Mouse (Mus musculus): ENCODE data around the gene Foxn3.

Gene Foxn3

GRCm38 (mm10) chr12:99260171-99260570, 303.2 kb downstream of the Foxn3 start:
- ChIA-PET POLR2A (interaction anchor here in 1 of 4 experiments (0.6 kb wide), 1 partner anchor 31 kb away, joined by 3 read pairs; no protein-coding TSS in a partner anchor), CTCF (no interaction called here)

- ChIA-PET POLR2A (no interaction called here), CTCF (no interaction called here)
Measured at GRCm38 (mm10) chr12:99257570-99257969, 305.8 kb downstream of the Foxn3 start.

DNA sequence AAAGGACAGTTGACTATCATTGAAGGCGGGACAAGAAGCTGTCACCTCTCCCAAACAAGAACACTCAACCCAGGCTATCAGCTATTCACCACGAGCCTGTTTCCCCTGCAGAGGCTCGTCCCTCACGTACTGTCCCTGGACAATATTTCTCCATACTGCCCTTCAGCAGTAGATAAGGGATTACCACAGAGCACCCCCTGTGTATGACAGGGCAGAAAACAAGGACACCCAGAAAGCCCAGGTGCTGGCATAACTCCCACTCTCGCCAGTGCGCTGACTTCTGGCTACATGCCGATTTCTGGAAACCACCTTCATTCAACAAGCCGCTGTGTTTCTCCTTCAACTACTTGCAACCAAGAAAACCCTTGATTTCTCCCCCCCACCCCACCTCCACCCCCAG, 306.4 kb downstream of the Foxn3 start:
- ChIA-PET CTCF (interaction anchor here in 1 of 4 experiments (0.6 kb wide), 1 partner anchor 127 kb away, joined by 4 read pairs; no protein-coding TSS in a partner anchor), POLR2A (interaction anchor here in 1 of 4 experiments (0.5 kb wide), 1 partner anchor 211 kb away, joined by 3 read pairs; no protein-coding TSS in a partner anchor)

- CTCF ChIA-PET, result interaction anchor here in 1 of 4 experiments (0.6 kb wide), 1 partner anchor 127 kb away, joined by 4 read pairs; no protein-coding TSS in a partner anchor
- POLR2A ChIA-PET, result interaction anchor here in 1 of 4 experiments (0.5 kb wide), 1 partner anchor 211 kb away, joined by 3 read pairs; no protein-coding TSS in a partner anchor
Measured at GRCm38 (mm10) chr12:99256463-99256862, 306.9 kb downstream of the Foxn3 start.

DNA sequence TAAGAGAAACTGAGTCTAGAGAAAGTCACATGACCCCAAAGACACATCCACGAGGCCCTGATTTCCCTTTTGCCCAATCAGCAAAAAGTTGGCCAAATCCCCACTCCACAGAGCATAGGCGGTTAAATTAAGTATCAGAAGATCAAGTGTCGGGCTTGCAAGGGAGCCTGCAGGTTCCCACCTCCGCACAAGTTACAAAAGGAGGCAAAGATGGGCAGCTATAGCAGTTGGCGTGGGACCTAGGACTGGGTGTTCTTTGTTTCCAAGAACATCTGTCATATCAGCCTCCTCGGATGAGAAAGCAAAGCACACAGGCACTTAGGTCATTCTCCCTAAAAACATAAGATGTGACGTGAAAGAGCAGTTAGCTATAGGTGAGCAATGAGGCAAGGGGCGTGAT, 308.9 kb downstream of the Foxn3 start:
- ChIA-PET CTCF (no interaction called here), POLR2A (no interaction called here)

DNA sequence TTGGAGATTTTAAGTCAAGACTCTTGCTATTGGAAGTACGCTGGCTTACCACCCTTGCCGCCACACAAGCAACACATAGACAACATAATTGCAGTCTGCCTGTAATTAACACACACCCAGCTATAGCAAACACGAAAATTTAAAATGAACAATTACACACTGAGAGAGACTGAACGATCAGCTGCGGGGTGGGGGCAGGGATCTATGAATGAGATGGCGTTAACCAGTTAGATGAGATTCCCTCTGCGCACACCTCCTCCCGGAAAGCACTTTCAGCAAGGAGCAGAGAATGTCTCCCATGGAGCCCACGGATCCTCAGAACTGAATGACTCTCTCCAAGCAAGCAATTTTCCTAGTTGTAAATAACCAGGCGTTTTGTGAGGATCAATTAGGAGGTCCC, 309.8 kb downstream of the Foxn3 start:
- ChIA-PET CTCF (no interaction called here), POLR2A (interaction anchor here in 1 of 4 experiments (0.6 kb wide), 1 partner anchor 22 kb away, joined by 3 read pairs; no protein-coding TSS in a partner anchor)

DNA sequence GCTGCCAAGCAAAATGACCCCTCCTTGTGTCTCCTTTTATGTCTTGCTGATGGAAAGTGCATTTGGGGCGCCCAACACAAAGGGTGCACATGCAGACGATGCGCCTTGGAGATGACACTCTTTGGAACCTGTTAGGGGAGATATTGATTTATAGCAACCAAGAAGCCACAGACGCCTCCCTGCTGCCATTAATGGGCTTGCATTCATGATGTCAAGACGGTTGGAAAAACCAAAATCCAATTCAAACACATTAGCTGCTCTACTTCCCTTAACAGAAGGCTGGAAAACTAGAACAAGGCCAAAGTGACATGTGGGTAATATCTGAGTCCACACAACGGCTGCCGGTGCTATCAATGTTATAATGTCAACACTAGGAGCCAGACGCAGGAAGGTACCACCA, 314.8 kb downstream of the Foxn3 start:
- ChIA-PET POLR2A (interaction anchor here in 1 of 4 experiments (0.6 to 1.2 kb wide), 2 partner anchors 9 to 685 kb away, joined by 3 to 4 read pairs; no protein-coding TSS in a partner anchor), CTCF (no interaction called here)

DNA sequence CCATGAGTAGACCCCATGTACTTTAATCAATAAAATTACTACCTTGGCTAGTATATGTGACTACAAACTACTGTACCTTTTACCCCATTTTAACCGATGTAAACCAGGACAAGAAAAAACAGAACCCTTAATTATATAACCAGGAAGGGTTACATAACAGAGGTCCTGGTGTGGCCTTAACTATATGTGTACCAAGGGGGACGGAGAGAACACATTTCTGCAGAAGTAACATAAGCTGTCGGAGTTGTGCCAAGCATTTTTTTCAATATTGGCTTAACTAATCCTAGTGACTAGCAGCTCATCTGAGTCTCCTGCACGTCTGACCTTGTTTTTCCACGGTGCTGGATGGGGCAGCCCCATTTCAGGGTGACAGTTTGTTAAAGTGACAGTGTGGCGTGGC, 315.4 kb downstream of the Foxn3 start:
- CTCF ChIA-PET, result no interaction called here
- POLR2A ChIA-PET, result interaction anchor here in 2 of 4 experiments (0.6 to 0.8 kb wide), 3 partner anchors 31 to 686 kb away, joined by 3 to 4 read pairs (median 3); no protein-coding TSS in a partner anchor

GRCm38 (mm10) chr12:99246984-99247746, 316.2 kb downstream of the Foxn3 start:
- CTCF ChIA-PET, result no interaction called here
- POLR2A ChIA-PET, result interaction anchor here in 2 of 4 experiments (0.6 to 0.8 kb wide), 2 partner anchors 31 to 150 kb away, joined by 3 to 4 read pairs; no protein-coding TSS in a partner anchor

DNA sequence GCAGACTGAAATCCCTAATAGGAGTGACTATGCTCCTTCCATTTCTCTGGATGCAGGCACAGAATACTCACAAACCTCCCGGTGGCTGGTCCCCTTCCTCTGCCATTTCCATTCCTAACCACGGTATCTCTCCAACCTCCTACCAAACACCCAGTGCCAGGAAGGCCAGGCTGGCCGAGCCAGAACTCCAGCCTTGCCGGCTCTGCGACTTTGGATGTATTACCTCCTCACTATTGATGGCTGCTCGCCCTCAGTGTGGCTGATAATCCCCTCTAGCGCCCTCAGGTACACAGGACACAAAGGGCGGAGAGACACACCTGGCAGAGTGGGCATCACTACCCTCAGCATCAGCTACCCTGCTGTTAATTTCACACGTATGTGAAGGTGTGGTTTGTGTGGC, 318.7 kb downstream of the Foxn3 start:
- ChIA-PET POLR2A (interaction anchor here in 2 of 4 experiments (0.6 to 0.9 kb wide), 3 partner anchors 15 to 532 kb away, joined by 3 to 11 read pairs (median 3); no protein-coding TSS in a partner anchor), CTCF (interaction anchor here in 1 of 4 experiments (0.6 kb wide), 1 partner anchor 170 kb away, joined by 3 read pairs; no protein-coding TSS in a partner anchor)

- POLR2A ChIA-PET, result interaction anchor here in 2 of 4 experiments (0.6 to 0.9 kb wide), 3 partner anchors 15 to 103 kb away, joined by 3 to 11 read pairs (median 10); no protein-coding TSS in a partner anchor
- CTCF ChIA-PET, result no interaction called here
Measured at GRCm38 (mm10) chr12:99244264-99244663, 319.1 kb downstream of the Foxn3 start.

- ChIA-PET CTCF (no interaction called here), POLR2A (no interaction called here)
Measured at GRCm38 (mm10) chr12:99243316-99243715, 320.1 kb downstream of the Foxn3 start.

DNA sequence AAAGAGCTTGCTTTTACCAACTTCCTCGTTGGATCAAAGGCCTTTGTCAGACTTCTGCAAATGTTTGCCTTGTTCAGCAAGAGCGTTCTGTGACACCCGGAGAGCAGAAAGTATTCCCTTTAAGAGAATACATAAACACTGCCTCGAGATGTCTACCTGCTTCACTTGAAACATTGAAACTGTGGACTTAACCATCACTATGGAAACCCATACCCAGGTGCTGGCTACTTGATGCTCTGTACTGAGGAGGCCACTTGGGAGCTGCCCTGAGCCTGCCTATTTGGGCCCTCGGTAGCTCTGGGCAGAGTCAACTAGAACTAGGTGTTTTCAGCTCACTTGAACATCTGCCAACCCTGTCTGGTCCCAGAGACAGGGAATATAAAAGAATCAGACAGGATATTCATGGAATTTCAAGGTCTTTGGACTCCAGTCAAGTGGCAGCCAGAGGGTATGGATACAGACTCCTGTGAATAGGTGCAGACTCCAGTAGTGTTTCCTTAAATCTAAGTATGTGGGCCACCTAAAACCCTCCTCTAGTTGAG, 323.1 kb downstream of the Foxn3 start:
- CTCF ChIA-PET, result no interaction called here
- POLR2A ChIA-PET, result interaction anchor here in 1 of 4 experiments (1.2 kb wide), 1 partner anchor 9 kb away, joined by 4 read pairs; no protein-coding TSS in a partner anchor

DNA sequence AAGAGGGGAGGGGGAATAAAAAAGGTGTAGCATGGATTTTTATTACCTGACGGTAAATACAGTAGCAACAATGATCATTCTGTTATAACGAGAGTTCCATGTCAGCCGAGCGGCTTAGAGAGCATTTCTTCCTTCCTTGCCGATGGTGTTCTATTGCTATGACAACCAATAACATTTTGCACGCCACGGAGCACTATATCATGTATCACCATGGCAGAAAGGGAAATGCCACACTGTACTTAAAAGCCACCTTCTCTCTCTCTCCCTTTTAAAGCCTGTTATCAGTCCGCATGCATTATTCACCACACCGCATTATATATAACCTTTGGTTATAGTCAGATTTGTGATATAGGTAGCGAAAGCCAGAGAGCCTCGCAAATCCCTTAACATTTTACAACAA, 323.6 kb downstream of the Foxn3 start:
- POLR2A ChIA-PET, result interaction anchor here in 1 of 4 experiments (1.2 kb wide), 1 partner anchor 10 kb away, joined by 4 read pairs; no protein-coding TSS in a partner anchor
- CTCF ChIA-PET, result no interaction called here

- ChIA-PET CTCF (no interaction called here), POLR2A (interaction anchor here in 1 of 4 experiments (0.6 to 1.7 kb wide), 3 partner anchors 8 to 461 kb away, joined by 3 to 7 read pairs (median 3); no protein-coding TSS in a partner anchor)
Measured at GRCm38 (mm10) chr12:99237497-99237896, 325.9 kb downstream of the Foxn3 start.

DNA sequence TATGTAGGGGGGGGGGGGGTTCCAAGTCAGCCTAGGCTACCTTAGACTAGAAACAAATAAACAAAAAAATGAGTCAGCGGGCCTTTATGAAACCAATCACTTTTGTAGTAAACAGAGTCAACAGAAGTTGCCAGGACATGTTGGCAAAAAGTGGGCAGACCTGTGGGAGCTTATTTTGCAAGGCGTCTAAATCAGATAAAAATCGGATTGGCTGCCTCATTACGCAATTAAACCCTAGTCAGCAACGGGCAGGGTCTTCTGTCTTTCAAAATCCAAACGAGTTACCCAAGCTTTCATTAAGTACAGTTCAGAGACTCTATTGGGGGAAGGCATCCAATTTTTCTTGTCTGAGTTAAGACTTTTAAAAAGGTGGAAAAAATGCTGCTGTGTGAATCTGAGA, 329.0 kb downstream of the Foxn3 start:
- CTCF ChIA-PET, result interaction anchor here in 1 of 4 experiments (0.5 kb wide), 1 partner anchor 51 kb away, joined by 6 read pairs; no protein-coding TSS in a partner anchor

DNA sequence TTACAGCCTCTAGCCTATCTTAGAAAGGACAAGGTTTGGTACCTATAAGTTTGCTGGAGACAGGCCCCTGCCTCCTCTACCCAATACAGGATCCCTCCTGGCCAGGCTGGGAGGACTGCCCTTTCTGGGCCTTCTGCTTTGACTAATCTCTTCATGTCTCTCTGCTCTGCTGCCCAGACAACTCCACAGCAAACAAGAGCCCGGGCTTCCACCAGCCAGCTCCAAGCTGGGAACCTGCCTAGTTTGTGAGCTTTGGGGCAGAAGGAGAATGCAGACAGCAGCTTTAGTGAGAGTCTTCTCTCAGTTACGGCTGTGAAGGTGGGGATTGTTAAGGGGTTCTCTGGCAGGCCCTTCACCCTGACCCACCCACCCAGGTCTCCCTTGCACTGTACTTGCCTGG, 330.0 kb downstream of the Foxn3 start:
- CTCF ChIA-PET, result no interaction called here
- POLR2A ChIA-PET, result interaction anchor here in 1 of 4 experiments (1.5 kb wide), 1 partner anchor 18 kb away, joined by 3 read pairs; no protein-coding TSS in a partner anchor

More for the DNA sequence above, 329.0 kb downstream of the Foxn3 start:
- POLR2A ChIA-PET, result no interaction called here

- ChIA-PET POLR2A (interaction anchor here in 3 of 4 experiments (0.6 to 1.5 kb wide), 6 partner anchors 12 to 878 kb away, joined by 3 read pairs; partner anchors contain the start of gene Psmc1 (in 1 of the 3)), CTCF (no interaction called here)
Measured at GRCm38 (mm10) chr12:99232478-99232877, 330.9 kb downstream of the Foxn3 start.

DNA sequence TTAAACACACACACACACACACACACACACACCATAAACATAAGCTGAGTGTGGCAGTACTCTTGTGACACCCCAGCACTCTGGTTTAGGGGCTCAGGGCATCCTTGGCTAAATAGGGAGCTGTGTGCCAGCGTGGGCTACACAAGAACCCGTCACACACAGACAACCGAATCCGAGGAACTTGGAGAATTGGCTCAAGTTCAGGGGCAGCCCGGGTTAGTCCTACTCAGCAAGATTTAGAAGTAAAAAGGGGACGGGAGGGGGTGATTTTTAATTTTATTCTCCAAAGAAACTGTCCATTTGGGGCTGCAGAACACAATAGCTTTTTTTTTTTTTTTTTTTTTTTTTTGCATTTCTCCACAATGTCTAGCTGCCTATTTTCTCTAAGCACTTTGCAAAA, 332.1 kb downstream of the Foxn3 start:
- ChIA-PET CTCF (interaction anchor here in 2 of 4 experiments (0.6 to 0.7 kb wide), 4 partner anchors 33 to 1100 kb away, joined by 3 to 6 read pairs (median 4); no protein-coding TSS in a partner anchor), POLR2A (interaction anchor here in 3 of 4 experiments (0.6 to 1.4 kb wide), 5 partner anchors 9 to 153 kb away, joined by 3 to 5 read pairs (median 3); no protein-coding TSS in a partner anchor)

DNA sequence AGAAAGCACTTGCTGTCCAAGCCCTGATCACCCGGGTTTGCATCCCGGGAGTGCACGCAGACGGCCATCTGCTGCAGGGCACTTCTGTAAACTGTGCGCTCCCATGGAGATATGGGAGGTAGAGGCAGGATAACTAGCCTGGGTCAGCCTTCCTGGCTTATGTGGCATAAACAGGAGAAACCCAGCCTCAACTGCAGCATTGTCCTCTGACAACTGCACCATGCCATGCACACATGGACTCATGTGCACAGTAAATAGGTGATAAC, 332.7 kb downstream of the Foxn3 start:
- CTCF ChIA-PET, result no interaction called here

More for the DNA sequence above, 332.7 kb downstream of the Foxn3 start:
- POLR2A ChIA-PET, result interaction anchor here in 1 of 4 experiments (1.2 to 1.4 kb wide), 2 partner anchors 11 to 69 kb away, joined by 3 to 5 read pairs; no protein-coding TSS in a partner anchor
